9 mouse cellular contexts compared by ENCODE assay signal in the genomic region with DNA sequence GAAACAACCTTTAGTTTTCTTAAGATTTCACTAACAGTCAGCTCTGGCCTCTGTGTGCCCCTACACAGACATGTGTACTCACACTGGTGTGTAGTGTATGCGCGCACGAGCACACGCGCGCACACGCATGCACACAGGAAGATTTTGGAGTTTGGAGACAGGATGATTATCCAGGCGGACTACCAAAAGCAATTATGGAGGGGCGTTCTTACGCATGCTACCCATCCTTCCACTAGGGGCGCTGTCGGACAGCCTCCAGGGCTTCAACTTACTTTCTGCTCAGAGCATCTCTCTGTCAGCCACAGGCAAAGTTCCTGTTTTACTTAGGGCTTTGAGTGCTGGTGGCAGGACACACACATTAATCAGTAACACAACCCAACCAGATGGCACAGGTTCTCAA. TPM values are rescaled to one million over a fixed set of nuclear protein-coding genes. Genes with fewer than 3 reads are reported as not detected.
DNase-seq lines count a peak whose midpoint lies in the region; ATAC-seq and TF ChIP-seq lines count a peak whose summit lies in the region.
"Had no signal": no experiment of that assay in that cellular context is flagged by ENCODE, and none has a peak within 500 bp of the region (broad histone marks: within the 10 kb centered on the region; RNA-seq: fewer than 3 reads in every experiment).

No protein-coding gene starts in this region.

- H3K9me3 ChIP-seq in kidney, postnatal 0 days (replicated peaks; ENCODE audit: low read length): no peaks in the 10 kb centered on the region
- H3K9me3 ChIP-seq: limb, embryonic 15.5 days had no signal

- intact Hi-C loops in gastrocnemius, adult 2 months (cut with DNase I): no loop called here

- no peaks in the 10 kb centered on the region for H3K4me1 ChIP-seq in kidney, postnatal 0 days (replicated peaks; ENCODE audit: insufficient read depth, low read length)
- H3K4me1 ChIP-seq: limb, embryonic 15.5 days had no signal

- DNase-seq in adrenal gland, adult (ENCODE audit: inconsistent age in 2 of 2, low spot score in 1 of 2): peak; percentile 42 to 80
- no peak for DNase-seq in adrenal gland, adult 8-10 months
- peak; percentile 88 for DNase-seq in R1 (ENCODE audit: low read depth, low spot score)
- DNase-seq in cerebellum, postnatal 25 days: peak; percentile 49 to 76
- DNase-seq in gastrocnemius, adult 2 months: peak; percentile 66
- DNase-seq in kidney, postnatal 0 days (ENCODE audit: low spot score): peak; percentile 83
- DNase-seq in lung, adult 18-20 months: peak; percentile 44 to 63
- DNase-seq in right cerebral cortex, adult 2 months (ENCODE audit: low spot score in 2 of 2): peak; percentile 26 to 42

- no peaks in the 10 kb centered on the region for H3K27me3 ChIP-seq in kidney, postnatal 0 days (ENCODE audit: insufficient read depth, low read length)
- H3K27me3 ChIP-seq: limb, embryonic 15.5 days had no signal

- no peaks in the 10 kb centered on the region for H3K36me3 ChIP-seq in kidney, postnatal 0 days (ENCODE audit: insufficient read depth, low read length)
- H3K36me3 ChIP-seq: limb, embryonic 15.5 days had no signal

- TF ChIP-seq CTCF in gastrocnemius, adult 2 months (IDR thresholded peaks at IDR 0.05): peak; percentile 94; the same call in 1 of the 2 replicates
- peak; percentile 82 for TF ChIP-seq CTCF in kidney, postnatal 0 days (IDR thresholded peaks at IDR 0.05; ENCODE audit: low read depth)

- no peak overlapping the region for H3K27ac ChIP-seq in gastrocnemius, adult 2 months
- H3K27ac ChIP-seq in kidney, postnatal 0 days: no peak overlapping the region
- H3K27ac ChIP-seq: limb, embryonic 15.5 days had no signal

- no peak overlapping the region for H3K9ac ChIP-seq in kidney, postnatal 0 days (ENCODE audit: low read depth, low read length)
- H3K9ac ChIP-seq: limb, embryonic 15.5 days had no signal

- 0 out of 2 replicates have a peak, but pooled peaks have one; percentile 21 for ATAC-seq in kidney, postnatal 0 days (replicated peaks; ENCODE audit: low FRiP score, low read depth)

- no peak overlapping the region for H3K4me3 ChIP-seq in gastrocnemius, adult 2 months
- H3K4me3 ChIP-seq in kidney, postnatal 0 days (replicated peaks; ENCODE audit: low read depth, low read length): no peak overlapping the region
- H3K4me3 ChIP-seq: limb, embryonic 15.5 days had no signal

- 52% methylated on average over 12 of the region's 12 CpGs for WGBS in kidney, postnatal 0 days

- H3K4me2 ChIP-seq in kidney, postnatal 0 days (ENCODE audit: low read length): no peak overlapping the region
- H3K4me2 ChIP-seq: limb, embryonic 15.5 days had no signal

RNA-seq across cellular contexts. Expression of a gene that starts 57.6 kb away (rescaled TPM):
- 10 to 100 TPM; 56.7 to 83.5 (median 69.8) TPM for total RNA-seq in adrenal gland, adult 8-10 months (2022)
- 10 to 100 TPM; 18.3 to 25.6 TPM for total RNA-seq in gastrocnemius, adult 2 months (2021)
- polyA plus RNA-seq in kidney, postnatal 0 days (2015; fragmentation: Nextera tagmentation; extraction: Ambion mirVana): 33.2 and 40.3 TPM in 2 replicates
